Mouse (Mus musculus) heart, embryonic 15.5 days (tissue): ENCODE measurements at regions not wholly inside any gene's neighbourhood (a gene's known extent, or its start where the extent isn't known, plus 50 kb on each side); places are given as distances from the start of the nearest gene placed in this dataset.
A peak's percentile ranks its signal among the peaks of the same experiment; 100 is the strongest.

Experiments used
- ATAC-seq: fragments of 200-750 bp; cut with Nextera tagmentation; replicated peaks from 2 replicates; pipeline ENCODE4 v1.8.0; 2017; ENCODE audit warnings: low read depth, moderate TSS enrichment; ENCODE audit not compliant: insufficient number of reproducible peaks, insufficient read depth, low FRiP score
- H3K27ac ChIP-seq: fragments of 300-500 bp; sonication (generic); 2 replicates; pipeline ENCODE4 v1.5.1; 2015; ENCODE audit warnings: mild to moderate bottlenecking, inconsistent platforms
- H3K27me3 ChIP-seq: fragments of 300-500 bp; sonication (generic); 2 replicates; pipeline ENCODE4 v1.6.1; 2015; ENCODE audit warnings: inconsistent platforms
- H3K36me3 ChIP-seq: fragments of 300-500 bp; sonication (generic); 2 replicates; pipeline ENCODE4 v1.6.1; 2015; ENCODE audit warnings: mild to moderate bottlenecking, inconsistent platforms
- H3K4me1 ChIP-seq: fragments of 300-500 bp; sonication (generic); replicated peaks from 2 replicates; pipeline ENCODE4 v1.6.1; 2015; ENCODE audit warnings: inconsistent platforms
- H3K4me2 ChIP-seq: fragments of 300-500 bp; sonication (generic); 2 replicates; pipeline ENCODE4 v1.6.1; 2015; ENCODE audit warnings: inconsistent platforms, mild to moderate bottlenecking, moderate library complexity
- H3K4me3 ChIP-seq: fragments of 300-500 bp; sonication (generic); 2 replicates; pipeline ENCODE4 v1.5.1; 2015; ENCODE audit warnings: mild to moderate bottlenecking, inconsistent platforms
- H3K9ac ChIP-seq: fragments of 300-500 bp; sonication (generic); 2 replicates; pipeline ENCODE4 v1.6.1; 2015; ENCODE audit warnings: mild to moderate bottlenecking, inconsistent platforms
- H3K9me3 ChIP-seq: fragments of 300-500 bp; sonication (generic); replicated peaks from 2 replicates; pipeline ENCODE4 v1.6.1; 2016; ENCODE audit warnings: inconsistent platforms
- WGBS: fragments of 180-500 bp; shearing (Covaris S2); methylation state at CpG from one replicate; pipeline ENCODE4 v1.1.7; 2015; ENCODE audit warnings: mixed read lengths; 5-methylcytosine and 5-hydroxymethylcytosine counted together

DNA sequence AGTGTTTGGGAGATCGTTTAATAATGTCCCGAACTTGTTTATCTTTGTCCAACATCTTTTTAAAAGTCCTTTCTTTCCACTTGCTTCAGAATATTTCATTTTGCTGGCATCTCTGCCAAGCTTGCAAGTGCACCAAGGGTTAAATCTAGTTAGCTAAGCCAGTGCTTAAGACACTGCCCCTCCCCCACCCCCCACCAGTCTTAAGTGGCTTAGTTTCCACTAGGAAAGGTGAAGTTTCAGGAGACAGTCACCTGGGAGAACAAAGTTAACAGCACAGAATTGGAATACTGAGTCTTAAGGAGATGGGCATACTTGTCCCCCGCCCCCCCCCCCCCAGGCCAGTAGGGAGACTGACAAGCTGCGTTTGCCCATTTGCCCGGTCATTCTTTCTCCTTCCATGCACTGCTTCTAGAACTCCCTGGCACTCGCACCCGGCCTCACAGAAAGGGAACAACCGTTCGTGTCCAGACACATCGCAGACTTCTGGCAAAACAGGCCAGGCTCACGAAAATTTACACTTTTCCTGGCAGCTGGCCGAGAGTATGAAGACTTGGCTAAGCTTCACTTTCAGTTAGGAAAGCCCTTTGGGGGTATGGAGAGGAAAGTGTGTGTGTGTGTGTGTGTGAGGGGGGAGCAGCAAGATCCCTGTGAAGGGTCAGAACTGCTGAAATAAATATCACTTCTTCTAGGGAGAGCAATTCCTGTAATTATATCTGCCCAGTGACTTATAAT is 219.2 kb downstream of the Bcl11a start:
- Histone ChIP-seq H3K9me3 (no peaks in the 10 kb centered on the region), H3K4me1 (peaks cover 10% of the 10 kb centered on the region), H3K27ac (no peak overlapping the region), H3K36me3 (no peaks in the 10 kb centered on the region), H3K9ac (no peak overlapping the region), H3K4me3 (no peak overlapping the region), H3K4me2 (peak overlapping the region; percentile 22), H3K27me3 (no peaks in the 10 kb centered on the region)
- 32% methylated on average over 12 of the region's 12 CpGs for WGBS
- peak; percentile 44; the same call in 1 of the 2 replicates for ATAC-seq

- H3K4me1 ChIP-seq: peaks cover 10% of the 10 kb centered on the region
- H3K27me3 ChIP-seq: no peaks in the 10 kb centered on the region
- H3K27ac ChIP-seq: no peak overlapping the region
- H3K36me3 ChIP-seq: no peaks in the 10 kb centered on the region
- H3K4me2 ChIP-seq: no peak overlapping the region
- WGBS: 61% methylated on average over 5 of the region's 5 CpGs
- H3K9ac ChIP-seq: no peak overlapping the region
- no peak overlapping the region for H3K4me3 ChIP-seq
- no peak for ATAC-seq
- H3K9me3 ChIP-seq: no peaks in the 10 kb centered on the region
Measured at GRCm38 (mm10) chr11:24297763-24298162, 219.9 kb downstream of the Bcl11a start.

GRCm38 (mm10) chr11:24300351-24300750 is 222.5 kb downstream of the Bcl11a start:
- ATAC-seq: no peak
- H3K36me3 ChIP-seq: no peaks in the 10 kb centered on the region
- H3K4me2 ChIP-seq: no peak overlapping the region
- H3K27ac ChIP-seq: no peak overlapping the region
- H3K9me3 ChIP-seq: no peaks in the 10 kb centered on the region
- WGBS: 74% methylated on average over 4 of the region's 4 CpGs
- no peak overlapping the region for H3K4me3 ChIP-seq
- peaks cover 10% of the 10 kb centered on the region for H3K4me1 ChIP-seq
- no peaks in the 10 kb centered on the region for H3K27me3 ChIP-seq
- H3K9ac ChIP-seq: no peak overlapping the region

GRCm38 (mm10) chr11:24301201-24301600 is 223.3 kb downstream of the Bcl11a start:
- no peak overlapping the region for H3K9ac ChIP-seq
- no peaks in the 10 kb centered on the region for H3K27me3 ChIP-seq
- peaks cover 16% of the 10 kb centered on the region for H3K4me1 ChIP-seq
- no peak overlapping the region for H3K4me2 ChIP-seq
- no peak overlapping the region for H3K27ac ChIP-seq
- H3K36me3 ChIP-seq: no peaks in the 10 kb centered on the region
- no peak overlapping the region for H3K4me3 ChIP-seq
- H3K9me3 ChIP-seq: no peaks in the 10 kb centered on the region
- no peak for ATAC-seq
- WGBS: 75% methylated on average over 3 of the region's 3 CpGs

- ATAC-seq: peak; percentile 55; the same call in 1 of the 2 replicates
- H3K36me3 ChIP-seq: no peaks in the 10 kb centered on the region
- no peaks in the 10 kb centered on the region for H3K27me3 ChIP-seq
- 5% methylated on average over 17 of the region's 17 CpGs for WGBS
- no peak overlapping the region for H3K27ac ChIP-seq
- H3K9me3 ChIP-seq: no peaks in the 10 kb centered on the region
- peak overlapping the region; percentile 43 for H3K4me3 ChIP-seq
- H3K4me2 ChIP-seq: peak overlapping the region; percentile 66
- peak overlapping the region; percentile 31; the same call in 1 of the 2 replicates for H3K9ac ChIP-seq
- H3K4me1 ChIP-seq: peaks cover 6% of the 10 kb centered on the region; the same call in 1 of the 2 replicates
Measured at GRCm38 (mm10) chr11:24305145-24305553, 227.3 kb downstream of the Bcl11a start.

DNA sequence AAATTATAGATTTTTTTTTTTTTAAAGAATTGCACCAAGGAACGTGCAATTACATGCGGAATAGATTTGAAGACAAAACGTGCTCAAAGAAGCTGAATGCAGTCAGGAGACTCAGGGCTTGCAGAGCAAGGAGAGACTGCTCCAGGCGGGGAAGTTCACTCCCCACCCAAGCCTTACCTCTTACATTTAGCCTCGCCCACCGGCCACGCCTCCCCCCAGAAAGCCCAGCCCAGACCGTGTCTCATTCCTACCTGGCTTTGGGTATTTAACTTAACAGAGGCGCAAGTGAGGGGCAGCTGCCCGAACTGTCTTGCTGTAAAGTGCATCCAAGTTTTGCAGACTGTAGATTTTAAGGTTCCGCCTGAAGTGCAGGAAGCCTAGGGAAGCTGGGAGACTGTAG is 227.8 kb downstream of the Bcl11a start:
- H3K27me3 ChIP-seq: no peaks in the 10 kb centered on the region
- peak overlapping the region; percentile 43 for H3K4me3 ChIP-seq
- peaks cover 6% of the 10 kb centered on the region; the same call in 1 of the 2 replicates for H3K4me1 ChIP-seq
- H3K27ac ChIP-seq: no peak overlapping the region
- H3K36me3 ChIP-seq: no peaks in the 10 kb centered on the region
- no peaks in the 10 kb centered on the region for H3K9me3 ChIP-seq
- ATAC-seq: no peak
- no peak overlapping the region for H3K9ac ChIP-seq
- peak overlapping the region; percentile 66 for H3K4me2 ChIP-seq
- WGBS: 13% methylated on average over 11 of the region's 11 CpGs

DNA sequence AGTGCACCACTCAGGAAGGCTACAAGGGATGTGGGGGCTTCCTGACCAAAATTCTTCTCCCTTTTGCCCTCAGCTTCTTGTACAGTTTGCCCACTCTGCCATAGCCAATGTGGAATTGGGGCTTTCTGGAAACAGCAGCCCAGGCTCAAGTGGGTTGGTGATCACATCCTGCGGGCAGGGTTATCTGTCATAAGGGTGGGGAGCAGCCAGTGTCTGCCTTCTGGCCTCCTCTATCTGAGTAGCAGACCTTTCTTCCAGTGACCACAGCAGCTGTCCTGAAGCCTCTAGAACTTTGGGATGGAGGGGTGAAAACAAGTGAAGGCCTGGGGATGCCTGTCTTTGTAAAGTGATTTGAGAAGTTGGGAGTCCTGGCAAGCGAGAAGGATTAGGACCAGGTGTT is 228.2 kb downstream of the Bcl11a start:
- Histone ChIP-seq H3K27ac (no peak overlapping the region), H3K36me3 (no peaks in the 10 kb centered on the region), H3K27me3 (no peaks in the 10 kb centered on the region), H3K4me1 (peaks cover 6% of the 10 kb centered on the region; the same call in 1 of the 2 replicates), H3K4me2 (peak overlapping the region; percentile 66; the same call in 1 of the 2 replicates), H3K9ac (no peak overlapping the region), H3K9me3 (no peaks in the 10 kb centered on the region), H3K4me3 (no peak overlapping the region)
- 73% methylated on average over 2 of the region's 2 CpGs for WGBS
- no peak for ATAC-seq

DNA sequence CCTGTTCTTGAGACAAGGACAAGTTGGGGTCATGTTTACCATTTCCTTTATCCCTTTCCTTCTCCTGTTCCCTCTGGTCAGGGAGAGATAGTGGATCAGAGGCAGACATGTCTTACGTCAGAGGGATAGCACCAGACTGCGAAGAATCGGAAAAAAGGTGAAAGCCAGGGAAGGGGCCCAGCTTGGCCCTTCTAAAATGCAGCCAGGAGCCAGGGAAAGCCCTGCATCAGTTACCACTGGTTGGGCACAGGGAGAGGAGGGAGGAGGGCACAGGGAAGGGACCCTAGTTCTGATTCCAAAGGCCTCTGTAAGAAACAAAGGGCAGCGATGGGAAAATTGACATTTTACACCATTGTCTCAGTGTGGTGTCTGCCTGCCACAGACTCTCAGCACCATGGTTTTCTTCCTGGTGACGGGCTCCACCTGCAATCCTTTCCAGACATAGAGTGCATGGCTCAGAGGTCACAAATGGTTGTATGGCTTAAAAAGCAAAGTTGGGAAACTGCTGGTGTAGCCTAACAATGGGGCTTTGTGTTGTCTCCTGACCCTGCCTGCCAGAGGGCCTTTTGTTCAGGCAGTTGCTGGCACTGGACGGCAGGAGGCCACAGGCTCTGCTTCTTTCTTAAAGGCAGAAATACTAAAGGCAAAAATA is 229.9 kb downstream of the Bcl11a start:
- Histone ChIP-seq H3K4me1 (peaks cover 6% of the 10 kb centered on the region; the same call in 1 of the 2 replicates), H3K4me2 (no peak overlapping the region), H3K27ac (no peak overlapping the region), H3K4me3 (no peak overlapping the region), H3K36me3 (no peaks in the 10 kb centered on the region), H3K27me3 (no peaks in the 10 kb centered on the region), H3K9me3 (no peaks in the 10 kb centered on the region), H3K9ac (no peak overlapping the region)
- no peak for ATAC-seq
- WGBS: 53% methylated on average over 6 of the region's 6 CpGs

GRCm38 (mm10) chr11:24308253-24308633 is 230.4 kb downstream of the Bcl11a start:
- Histone ChIP-seq H3K4me3 (no peak overlapping the region), H3K9me3 (no peaks in the 10 kb centered on the region), H3K4me2 (no peak overlapping the region), H3K27me3 (no peaks in the 10 kb centered on the region), H3K9ac (no peak overlapping the region), H3K4me1 (peaks cover 6% of the 10 kb centered on the region; the same call in 1 of the 2 replicates), H3K27ac (no peak overlapping the region), H3K36me3 (no peaks in the 10 kb centered on the region)
- WGBS: 44% methylated on average over 1 of the region's 1 CpGs
- no peak for ATAC-seq

GRCm38 (mm10) chr11:24314046-24314445 is 236.2 kb downstream of the Bcl11a start:
- 63% methylated on average over 1 of the region's 1 CpGs for WGBS
- H3K4me3 ChIP-seq: no peak overlapping the region
- H3K36me3 ChIP-seq: no peaks in the 10 kb centered on the region
- H3K9ac ChIP-seq: no peak overlapping the region
- H3K4me2 ChIP-seq: no peak overlapping the region
- no peaks in the 10 kb centered on the region for H3K27me3 ChIP-seq
- no peaks in the 10 kb centered on the region for H3K4me1 ChIP-seq
- no peak for ATAC-seq
- H3K27ac ChIP-seq: no peak overlapping the region
- no peaks in the 10 kb centered on the region for H3K9me3 ChIP-seq

DNA sequence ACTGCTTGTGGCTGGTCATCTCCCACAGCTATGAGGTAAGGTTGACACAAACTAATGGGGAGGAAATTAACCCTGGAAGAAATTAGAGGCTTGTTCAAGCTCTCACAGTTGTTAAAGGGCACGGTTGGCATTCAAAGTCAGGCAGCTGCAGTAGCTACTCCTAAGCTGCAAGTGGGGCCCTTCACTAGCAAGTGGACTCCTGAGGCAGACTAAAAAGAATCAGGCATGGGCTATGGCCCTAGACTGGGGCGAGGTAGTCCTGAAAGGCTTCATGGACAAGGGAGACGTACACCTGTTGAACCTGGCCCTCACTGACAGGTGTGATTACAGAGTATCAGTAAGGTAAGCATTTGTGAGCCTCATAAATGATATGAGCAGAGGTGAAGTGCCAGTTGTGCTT is 237.7 kb downstream of the Bcl11a start:
- no peaks in the 10 kb centered on the region for H3K4me1 ChIP-seq
- no peaks in the 10 kb centered on the region for H3K27me3 ChIP-seq
- no peak overlapping the region for H3K4me2 ChIP-seq
- ATAC-seq: no peak
- H3K36me3 ChIP-seq: no peaks in the 10 kb centered on the region
- no peak overlapping the region for H3K27ac ChIP-seq
- H3K9ac ChIP-seq: no peak overlapping the region
- H3K9me3 ChIP-seq: no peaks in the 10 kb centered on the region
- no peak overlapping the region for H3K4me3 ChIP-seq
- 83% methylated on average over 3 of the region's 3 CpGs for WGBS

DNA sequence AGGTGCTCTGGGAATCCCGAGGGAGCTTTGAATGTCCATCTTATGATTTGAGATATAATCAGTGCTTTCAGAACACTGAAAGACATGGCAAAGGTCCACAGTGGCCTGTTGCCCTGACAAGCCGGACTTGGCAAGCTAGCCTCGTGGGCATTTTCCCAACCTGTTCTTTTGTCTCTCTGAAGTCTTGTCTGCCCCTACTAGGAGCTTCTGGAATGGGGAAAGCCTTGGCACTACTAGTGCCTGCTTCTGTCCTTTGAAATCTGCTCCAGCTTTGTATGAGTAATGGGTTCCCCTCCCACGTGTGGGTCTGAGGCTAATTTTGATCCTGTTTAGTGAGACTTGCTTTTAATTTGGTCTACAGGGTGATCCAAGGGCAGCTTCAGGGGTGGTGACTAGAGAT is 238.3 kb downstream of the Bcl11a start:
- no peak overlapping the region for H3K9ac ChIP-seq
- 65% methylated on average over 4 of the region's 4 CpGs for WGBS
- H3K4me2 ChIP-seq: no peak overlapping the region
- H3K4me1 ChIP-seq: no peaks in the 10 kb centered on the region
- H3K27ac ChIP-seq: no peak overlapping the region
- no peaks in the 10 kb centered on the region for H3K36me3 ChIP-seq
- no peak overlapping the region for H3K4me3 ChIP-seq
- no peak for ATAC-seq
- H3K9me3 ChIP-seq: no peaks in the 10 kb centered on the region
- H3K27me3 ChIP-seq: no peaks in the 10 kb centered on the region
